Mouse (Mus musculus) testis, adult 2 months (tissue): ENCODE data around the gene Kdm1a. TPM values are rescaled to one million over a fixed set of nuclear protein-coding genes. Genes with fewer than 3 reads are reported as not detected.
A peak's percentile ranks its signal among the peaks of the same experiment; 100 is the strongest.

Experiments used
- H3K27ac ChIP-seq: fragments of 200-500 bp; 2 replicates; pipeline ENCODE4 v1.5.1; 2012; ENCODE audit warnings: low read depth, low read length; ENCODE audit not compliant: control insufficient read depth, insufficient read depth
- H3K27me3 ChIP-seq: fragments of 200-500 bp; 2 replicates; pipeline ENCODE4 v1.6.1; 2012; ENCODE audit warnings: mild to moderate bottlenecking, low read length, moderate library complexity; ENCODE audit not compliant: control insufficient read depth, insufficient read depth
- H3K36me3 ChIP-seq: fragments of 200-500 bp; 2 replicates; pipeline ENCODE4 v1.6.1; 2012; ENCODE audit warnings: mild to moderate bottlenecking, low read length; ENCODE audit not compliant: control insufficient read depth, insufficient read depth
- H3K4me1 ChIP-seq: fragments of 200-500 bp; 2 replicates; pipeline ENCODE4 v1.6.1; 2012; ENCODE audit warnings: low read length; ENCODE audit not compliant: control insufficient read depth, insufficient read depth
- H3K4me3 ChIP-seq: fragments of 200-500 bp; 2 replicates; pipeline ENCODE4 v1.5.1; 2012; ENCODE audit warnings: low read depth, mild to moderate bottlenecking, low read length, moderate library complexity, mixed read lengths; ENCODE audit not compliant: control insufficient read depth
- CTCF ChIP-seq: fragments of 200-500 bp; IDR thresholded peaks from 2 replicates; pipeline ENCODE4 v1.5.1; 2012; ENCODE audit warnings: low read depth, mild to moderate bottlenecking, inconsistent platforms, low read length, moderate library complexity; ENCODE audit not compliant: control insufficient read depth, insufficient read depth, insufficient replicate concordance
- POLR2A ChIP-seq: fragments of 200-500 bp; IDR thresholded peaks from 2 replicates; pipeline ENCODE4 v1.6.1; 2012; ENCODE audit warnings: low read depth, mild to moderate bottlenecking, inconsistent platforms, low read length, moderate library complexity; ENCODE audit not compliant: control insufficient read depth
- polyA plus RNA-seq: library from polyadenylated mRNA; depleted of rRNA; stranded (reverse); fragments of >200 nt; gene quantifications from 2 replicates; pipeline ENCODE4 v1.2.3, GENCODE M21; 2012; rRNA removed

Kdm1a gene
- 43.3 and 46.7 TPM in 2 replicates for polyA plus RNA-seq

DNA sequence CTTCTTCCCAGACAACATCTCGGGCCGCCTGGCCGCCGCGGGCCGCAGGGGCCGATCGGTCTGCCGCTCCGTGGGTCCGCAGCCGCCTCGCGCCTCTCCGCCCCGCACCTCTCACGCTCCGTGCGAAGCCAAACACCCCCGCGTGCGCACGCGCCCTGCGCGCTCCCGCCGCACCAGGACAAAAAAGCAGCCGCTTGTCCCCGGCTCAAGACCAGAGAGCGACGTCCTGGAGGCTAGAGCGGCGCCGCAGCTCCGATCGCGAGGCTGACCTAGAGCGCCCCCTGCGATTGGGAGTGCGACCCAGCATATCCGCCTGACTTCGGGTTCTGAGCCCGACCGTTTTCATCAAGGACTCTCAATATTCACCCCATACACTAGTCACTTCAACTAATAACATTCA, at the start of gene Kdm1a:
Gene Kdm1a, minus strand, starts transcription at position 156 of the 400 bp plus-strand sequence.
- peaks cover 10% of the 10 kb centered on the region for H3K4me1 ChIP-seq
- TF ChIP-seq POLR2A (peak; percentile 86), CTCF (peak; percentile 94)
- no peaks in the 10 kb centered on the region for H3K36me3 ChIP-seq
- H3K27ac ChIP-seq = peak within 1 kb of the TSS; percentile 69
- peak within 1 kb of the TSS; percentile 96 for H3K4me3 ChIP-seq
- H3K27me3 ChIP-seq = no peaks in the 10 kb centered on the region

DNA sequence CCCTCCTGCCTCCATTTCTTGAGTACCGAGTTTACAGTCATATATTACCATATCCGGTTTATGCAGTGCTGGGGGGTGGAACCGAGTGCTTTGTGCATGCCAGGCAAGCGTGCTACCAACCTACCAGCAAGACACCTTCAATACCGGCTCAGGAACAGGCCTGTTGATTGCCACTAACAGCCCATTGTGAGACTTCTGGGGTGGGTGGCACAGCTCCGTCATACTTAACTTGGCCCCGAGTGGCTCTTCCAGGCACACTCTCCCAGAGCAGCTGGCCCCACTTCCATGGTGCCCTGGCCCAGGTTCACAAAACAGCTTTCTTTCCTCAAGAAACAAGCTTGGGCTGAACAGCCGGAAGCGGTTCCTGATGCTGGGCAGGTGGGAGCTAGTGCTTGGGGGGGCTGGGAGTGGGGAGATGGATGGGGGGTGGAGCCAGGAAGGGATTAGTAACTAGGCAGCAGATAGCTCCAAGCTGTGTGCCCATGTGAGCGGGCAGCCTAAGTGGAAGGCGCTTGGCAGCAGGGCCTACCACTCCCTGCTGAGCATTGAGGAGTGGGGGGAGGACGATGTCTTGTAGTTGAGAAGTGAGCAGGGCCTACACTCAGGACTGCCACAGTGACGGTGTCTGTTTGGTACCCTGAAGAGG, 49.5 kb upstream of the Kdm1a start:
- TF ChIP-seq POLR2A (no peak), CTCF (no peak)
- H3K4me1 ChIP-seq = peaks cover 3% of the 10 kb centered on the region
- H3K27ac ChIP-seq = no peak overlapping the region
- no peaks in the 10 kb centered on the region for H3K36me3 ChIP-seq
- no peaks in the 10 kb centered on the region for H3K27me3 ChIP-seq
- no peak overlapping the region for H3K4me3 ChIP-seq

DNA sequence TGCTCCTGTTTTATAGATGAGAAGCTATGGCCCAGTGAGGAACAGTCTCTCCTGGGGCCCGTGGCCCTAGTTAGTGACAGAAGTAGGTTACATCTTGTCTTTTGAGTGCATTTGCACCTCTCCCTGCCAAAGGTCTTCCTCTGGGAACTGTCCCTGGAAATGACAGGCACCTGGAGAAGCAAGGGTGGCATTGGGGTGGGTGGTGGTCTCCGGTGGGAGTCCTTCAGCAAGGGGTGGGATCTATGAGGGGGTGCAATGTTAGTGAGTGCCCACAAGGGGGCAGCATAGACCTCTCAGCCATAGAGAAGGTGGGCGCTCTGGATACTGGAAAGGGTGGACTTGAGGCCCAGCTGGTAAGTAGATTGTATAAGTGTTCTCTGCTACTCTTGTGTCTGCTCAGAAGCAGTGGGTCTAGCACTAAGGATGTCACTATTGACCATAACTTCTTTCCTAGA, 48.9 kb upstream of the Kdm1a start:
- no peak overlapping the region for H3K4me3 ChIP-seq
- peak; percentile 91; the same call in 1 of the 2 replicates for TF ChIP-seq CTCF
- no peak for TF ChIP-seq POLR2A
- H3K27me3 ChIP-seq = no peaks in the 10 kb centered on the region
- H3K27ac ChIP-seq = no peak overlapping the region
- H3K36me3 ChIP-seq = no peaks in the 10 kb centered on the region
- H3K4me1 ChIP-seq = peaks cover 3% of the 10 kb centered on the region

DNA sequence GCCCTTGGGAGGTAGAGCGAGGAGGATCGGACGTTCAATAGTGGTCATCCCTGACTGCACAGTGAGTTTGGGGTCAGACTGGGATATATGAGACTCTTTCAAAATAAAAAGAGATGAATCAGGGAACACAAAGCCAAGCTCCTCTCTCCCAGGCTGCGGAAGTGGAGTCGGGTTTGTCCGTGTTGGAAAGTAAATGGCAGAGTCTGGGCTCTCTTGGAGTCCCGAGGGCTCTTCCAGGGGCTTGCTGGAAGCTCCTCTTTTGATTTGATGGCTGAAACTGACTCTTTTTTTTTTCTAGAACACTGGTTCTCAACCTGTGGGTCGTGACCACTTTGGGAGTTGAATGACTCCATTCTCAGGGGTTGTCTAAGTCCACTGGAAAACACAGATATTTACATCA, 47.7 kb upstream of the Kdm1a start:
- Histone ChIP-seq H3K36me3 (no peaks in the 10 kb centered on the region), H3K27ac (no peak overlapping the region)
- no peak for TF ChIP-seq POLR2A
- TF ChIP-seq CTCF = no peak

DNA sequence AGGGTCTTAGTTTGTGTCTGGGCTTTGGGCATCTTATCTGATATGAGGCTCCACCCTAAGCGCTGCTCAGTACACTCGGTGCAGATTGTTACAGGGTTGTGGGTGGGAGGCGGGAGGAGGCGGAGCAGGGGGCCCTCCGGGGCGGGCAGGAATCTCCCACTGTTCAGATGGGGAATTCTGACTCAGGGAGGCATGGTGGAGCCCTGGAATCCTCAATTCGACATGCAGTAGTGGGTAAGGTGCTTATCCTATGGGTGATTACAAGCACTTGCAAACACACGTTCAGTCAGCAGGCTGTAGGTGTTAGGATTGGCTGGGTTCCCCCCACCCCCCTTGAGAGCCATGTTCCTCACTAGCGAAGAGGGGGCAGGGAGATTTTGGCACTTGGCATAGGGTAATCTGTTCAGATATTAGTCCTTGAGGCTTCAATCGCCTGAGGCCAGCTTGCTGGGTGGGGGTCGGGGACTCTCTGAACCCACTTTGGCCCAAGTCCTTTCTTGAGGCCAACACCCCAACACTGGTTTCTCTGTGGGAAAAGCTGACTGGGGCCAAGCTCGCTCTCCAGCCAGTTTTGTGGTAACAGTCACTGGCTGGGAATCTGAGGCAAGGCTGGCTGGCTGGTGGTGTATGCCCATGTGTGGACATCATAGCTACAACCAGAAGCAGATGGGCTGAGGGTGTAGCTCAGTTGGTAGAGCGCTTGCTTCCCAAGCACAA, 47.1 kb upstream of the Kdm1a start:
- Histone ChIP-seq H3K36me3 (no peaks in the 10 kb centered on the region), H3K4me1 (peaks cover 3% of the 10 kb centered on the region), H3K27ac (no peak overlapping the region), H3K4me3 (no peak overlapping the region), H3K27me3 (no peaks in the 10 kb centered on the region)
- TF ChIP-seq CTCF (no peak), POLR2A (no peak)

More for the DNA sequence above, 47.7 kb upstream of the Kdm1a start:
- Histone ChIP-seq H3K27me3 (no peaks in the 10 kb centered on the region), H3K4me1 (peaks cover 3% of the 10 kb centered on the region), H3K4me3 (no peak overlapping the region)

DNA sequence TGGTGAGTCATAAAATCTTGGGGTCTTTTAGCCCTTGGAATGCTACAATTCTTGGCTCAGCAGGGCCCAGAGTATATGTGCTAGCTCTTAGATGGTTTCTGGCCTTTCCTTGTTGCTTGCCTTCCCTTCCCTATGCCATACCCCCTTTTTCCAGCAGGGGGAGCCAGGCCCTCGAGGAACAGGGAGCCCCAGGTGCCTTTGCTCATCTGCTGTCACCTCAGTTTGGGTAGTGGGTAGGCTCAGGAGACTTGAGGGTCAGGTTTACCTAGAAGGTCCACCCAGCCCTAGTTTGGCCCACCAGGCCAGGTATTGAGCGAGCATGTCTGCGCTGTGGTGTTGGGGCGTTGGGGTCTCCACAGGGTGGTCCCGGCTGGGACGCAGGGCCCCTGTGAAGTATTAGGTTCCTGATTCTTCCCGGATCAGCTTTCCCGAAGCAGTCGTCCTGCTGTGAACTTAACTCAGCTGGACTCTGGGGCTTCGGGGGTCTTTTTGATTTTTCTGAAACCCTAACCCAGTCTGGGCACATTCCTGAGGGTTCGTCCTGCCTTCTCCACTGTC, 46.5 kb upstream of the Kdm1a start:
- Histone ChIP-seq H3K4me3 (no peak overlapping the region; the same call in 1 of the 2 replicates), H3K27ac (no peak overlapping the region), H3K4me1 (peaks cover 3% of the 10 kb centered on the region), H3K36me3 (no peaks in the 10 kb centered on the region), H3K27me3 (no peaks in the 10 kb centered on the region)
- TF ChIP-seq POLR2A = no peak
- TF ChIP-seq CTCF = peak; percentile 92; the same call in 1 of the 2 replicates

DNA sequence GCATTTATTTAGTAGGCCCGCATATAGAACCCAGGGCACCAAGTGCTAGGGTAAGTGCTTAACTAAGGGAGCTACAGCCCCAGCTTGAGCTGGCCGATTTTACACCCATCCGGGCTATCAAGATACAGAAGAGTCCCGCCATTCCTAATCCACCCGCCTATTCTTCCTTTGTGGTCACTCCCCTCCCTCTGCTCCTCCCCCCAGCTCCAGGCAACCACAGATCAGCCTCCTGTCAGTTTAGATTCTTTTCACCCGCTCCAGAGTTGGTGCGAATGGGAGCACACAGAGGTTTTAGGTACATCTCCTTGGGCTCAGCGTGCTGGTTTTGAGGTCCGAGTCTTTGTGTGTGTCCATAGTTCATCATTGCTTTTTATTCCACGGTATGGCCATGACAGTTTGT, 36.4 kb upstream of the Kdm1a start:
- no peak overlapping the region for H3K27ac ChIP-seq
- H3K36me3 ChIP-seq = no peaks in the 10 kb centered on the region
- H3K4me3 ChIP-seq = no peak overlapping the region
- H3K4me1 ChIP-seq = peaks cover 29% of the 10 kb centered on the region
- no peaks in the 10 kb centered on the region for H3K27me3 ChIP-seq
- no peak for TF ChIP-seq POLR2A
- no peak for TF ChIP-seq CTCF
